Mouse (Mus musculus): ENCODE measurements at regions not wholly inside any gene's neighbourhood (a gene's known extent, or its start where the extent isn't known, plus 50 kb on each side); places are given as distances from the start of the nearest gene placed in this dataset.

DNA sequence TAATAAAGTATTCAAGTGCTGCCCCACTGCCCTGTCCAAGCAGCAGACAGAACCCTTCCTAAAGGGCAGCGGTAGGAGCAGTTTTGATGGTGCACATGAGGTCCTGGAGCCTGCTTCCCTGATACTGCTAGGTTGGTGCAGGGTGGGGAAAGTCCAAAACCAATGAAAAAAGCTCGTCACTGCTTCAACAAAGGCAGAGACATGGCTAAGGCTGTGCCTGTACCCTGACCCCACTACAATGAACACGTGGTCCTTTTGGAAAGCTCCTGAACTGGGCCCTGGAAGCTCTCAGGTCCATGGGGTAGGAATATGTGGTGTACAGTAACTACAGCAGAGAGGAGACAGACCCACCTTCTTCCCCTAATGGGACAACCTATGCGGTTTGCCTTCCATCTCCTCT, 104.1 kb upstream of the Tpm1 start:
- Histone ChIP-seq H3K27me3 (ENCODE audit: control insufficient read depth, insufficient read depth, low read length) (no peaks in the 10 kb centered on the region), H3K27ac (replicated peaks) (no peak overlapping the region), H3K9ac (ENCODE audit: low read length) (no peak overlapping the region), H3K4me2 (replicated peaks; ENCODE audit: low read depth) (no peak overlapping the region), H3K4me3 (ENCODE audit: low read depth, low read length) (no peak overlapping the region), H3K9me3 (ENCODE audit: control insufficient read depth, low read length) (no peaks in the 10 kb centered on the region), H3K4me1 (replicated peaks; ENCODE audit: control insufficient read depth, insufficient read depth) (no peaks in the 10 kb centered on the region), H3K36me3 (ENCODE audit: control insufficient read depth, insufficient read depth, low read length) (no peaks in the 10 kb centered on the region)
- WGBS, result 68% methylated on average over 4 of the region's 4 CpGs
- DNase-seq (ENCODE audit: low spot score), result no peak
- no peak for TF ChIP-seq CTCF (IDR thresholded peaks at IDR 0.05; ENCODE audit: low read depth)
- no peak for TF ChIP-seq EP300 (optimal IDR thresholded peaks at IDR 0.05)
- peak; percentile 36; the same call in 1 of the 2 replicates for ATAC-seq (ENCODE audit: low FRiP score, low TSS enrichment)

DNA sequence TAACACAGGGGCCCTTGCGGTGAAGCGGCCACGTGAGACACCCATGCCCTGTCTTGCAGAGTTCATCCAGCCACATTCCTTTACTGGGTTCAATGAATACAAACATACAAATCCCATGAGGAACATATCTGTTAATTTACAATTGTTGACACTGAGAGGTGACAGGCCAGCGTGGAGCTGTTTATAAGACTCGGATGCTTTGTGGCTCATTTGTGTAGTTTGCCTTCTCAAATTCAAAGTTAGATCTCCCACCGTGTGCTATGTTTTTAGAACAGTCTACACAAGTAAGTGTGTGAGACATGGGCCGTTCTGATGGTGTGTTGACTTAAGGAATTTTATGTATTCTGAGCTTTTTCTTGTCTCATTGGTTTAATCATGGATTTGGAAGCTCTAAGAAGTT, 98.5 kb upstream of the Tpm1 start:
- Histone ChIP-seq H3K27ac (replicated peaks) (no peak overlapping the region), H3K4me3 (ENCODE audit: low read depth, low read length) (no peak overlapping the region), H3K36me3 (ENCODE audit: control insufficient read depth, insufficient read depth, low read length) (no peaks in the 10 kb centered on the region), H3K4me1 (replicated peaks; ENCODE audit: control insufficient read depth, insufficient read depth) (no peaks in the 10 kb centered on the region), H3K9me3 (ENCODE audit: control insufficient read depth, low read length) (no peaks in the 10 kb centered on the region), H3K4me2 (replicated peaks; ENCODE audit: low read depth) (no peak overlapping the region), H3K9ac (ENCODE audit: low read length) (no peak overlapping the region), H3K27me3 (ENCODE audit: control insufficient read depth, insufficient read depth, low read length) (no peaks in the 10 kb centered on the region)
- WGBS, result 30% methylated on average over 7 of the region's 7 CpGs
- no peak for ATAC-seq (ENCODE audit: low FRiP score, low TSS enrichment)
- no peak for TF ChIP-seq EP300 (optimal IDR thresholded peaks at IDR 0.05)
- TF ChIP-seq CTCF (IDR thresholded peaks at IDR 0.05; ENCODE audit: low read depth), result no peak
- DNase-seq (ENCODE audit: low spot score), result no peak

DNA sequence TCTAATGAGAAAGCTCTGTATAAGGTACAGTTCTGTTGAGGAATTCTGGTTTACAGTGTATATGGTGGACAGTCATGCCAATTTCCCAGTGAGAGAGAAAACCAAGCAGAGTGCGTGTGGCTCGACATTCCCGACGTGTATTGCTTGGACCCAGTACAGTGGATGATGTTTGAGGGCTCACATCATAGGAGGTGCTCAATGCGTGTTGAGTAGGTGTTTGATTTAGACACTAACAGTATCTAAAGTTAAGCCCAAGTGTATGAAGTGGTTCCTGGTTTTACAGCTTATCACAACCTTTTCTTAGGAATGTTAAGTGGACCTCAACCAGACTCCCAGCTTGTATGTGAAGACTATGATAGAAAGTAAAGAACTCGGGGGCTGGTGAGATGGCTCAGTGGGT, 96.2 kb upstream of the Tpm1 start:
- Histone ChIP-seq H3K36me3 (ENCODE audit: control insufficient read depth, insufficient read depth, low read length) (no peaks in the 10 kb centered on the region), H3K27me3 (ENCODE audit: control insufficient read depth, insufficient read depth, low read length) (no peaks in the 10 kb centered on the region), H3K4me1 (replicated peaks; ENCODE audit: control insufficient read depth, insufficient read depth) (no peaks in the 10 kb centered on the region), H3K4me3 (ENCODE audit: low read depth, low read length) (no peak overlapping the region), H3K9me3 (ENCODE audit: control insufficient read depth, low read length) (no peaks in the 10 kb centered on the region), H3K4me2 (replicated peaks; ENCODE audit: low read depth) (no peak overlapping the region), H3K27ac (replicated peaks) (no peak overlapping the region), H3K9ac (ENCODE audit: low read length) (no peak overlapping the region)
- no peak for DNase-seq (ENCODE audit: low spot score)
- WGBS, result 86% methylated on average over 6 of the region's 6 CpGs
- TF ChIP-seq EP300 (optimal IDR thresholded peaks at IDR 0.05), result no peak
- ATAC-seq (ENCODE audit: low FRiP score, low TSS enrichment), result no peak

DNA sequence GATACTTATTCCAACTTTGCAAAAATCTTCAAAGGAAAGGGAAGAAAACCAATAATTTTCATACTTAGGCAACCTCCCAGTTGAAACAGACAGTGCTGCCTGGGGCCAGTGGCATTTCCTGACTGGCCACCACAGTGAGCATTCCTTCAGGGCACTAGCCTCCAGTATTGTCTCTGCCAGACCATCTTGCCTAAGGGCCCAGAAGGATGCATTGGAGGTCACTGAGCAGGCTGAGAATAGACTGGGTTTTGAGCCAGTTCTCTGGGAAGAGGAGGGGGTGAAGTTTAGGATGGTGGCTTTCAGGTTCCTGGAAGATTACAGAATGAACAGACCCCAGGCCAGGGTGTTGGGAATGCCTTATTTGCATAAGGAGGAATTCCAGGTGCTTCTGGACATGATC, 95.3 kb upstream of the Tpm1 start:
- TF ChIP-seq EP300 (optimal IDR thresholded peaks at IDR 0.05) (no peak), CTCF (IDR thresholded peaks at IDR 0.05; ENCODE audit: low read depth) (no peak)
- H3K4me1 ChIP-seq (replicated peaks; ENCODE audit: control insufficient read depth, insufficient read depth), result no peaks in the 10 kb centered on the region
- H3K9ac ChIP-seq (ENCODE audit: low read length), result no peak overlapping the region
- DNase-seq (ENCODE audit: low spot score), result no peak
- no peaks in the 10 kb centered on the region for H3K9me3 ChIP-seq (ENCODE audit: control insufficient read depth, low read length)
- H3K36me3 ChIP-seq (ENCODE audit: control insufficient read depth, insufficient read depth, low read length), result no peaks in the 10 kb centered on the region
- no peak overlapping the region for H3K27ac ChIP-seq (replicated peaks)
- no peak overlapping the region for H3K4me3 ChIP-seq (ENCODE audit: low read depth, low read length)
- no peaks in the 10 kb centered on the region for H3K27me3 ChIP-seq (ENCODE audit: control insufficient read depth, insufficient read depth, low read length)
- ATAC-seq (ENCODE audit: low FRiP score, low TSS enrichment), result no peak
- H3K4me2 ChIP-seq (replicated peaks; ENCODE audit: low read depth), result no peak overlapping the region

DNA sequence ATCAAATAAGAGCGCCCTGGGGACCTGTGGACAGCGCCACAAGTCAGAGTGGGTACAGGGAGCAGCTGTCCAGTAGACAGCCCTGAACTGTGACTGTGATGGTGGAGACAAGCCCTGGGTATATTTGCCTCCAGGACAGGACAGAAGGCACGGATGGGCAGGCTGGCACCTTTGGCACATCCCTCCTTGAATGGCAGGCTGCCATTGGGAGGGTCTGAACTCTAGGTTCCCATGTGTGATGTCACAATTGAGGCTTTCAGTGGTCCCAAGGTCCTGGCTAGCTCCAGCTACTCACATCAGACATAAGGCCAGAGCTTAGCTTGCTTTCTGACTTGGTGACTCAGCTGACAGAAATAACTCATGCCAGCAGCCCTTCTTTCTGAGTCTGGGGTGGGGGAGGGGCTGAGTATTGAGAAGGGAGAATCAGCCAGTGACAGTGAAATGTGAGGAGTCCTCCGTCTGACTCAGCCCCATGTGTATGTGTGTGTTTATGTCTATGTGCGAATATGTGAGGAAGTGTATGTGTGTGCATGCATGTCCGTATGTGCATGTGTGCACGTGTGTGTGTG, 91.2 kb upstream of the Tpm1 start:
- no peak overlapping the region for H3K4me3 ChIP-seq (ENCODE audit: low read depth, low read length)
- no peaks in the 10 kb centered on the region for H3K27me3 ChIP-seq (ENCODE audit: control insufficient read depth, insufficient read depth, low read length)
- H3K9me3 ChIP-seq (ENCODE audit: control insufficient read depth, low read length), result no peaks in the 10 kb centered on the region
- DNase-seq (ENCODE audit: low spot score) (no peak), ATAC-seq (ENCODE audit: low FRiP score, low TSS enrichment) (no peak)
- TF ChIP-seq CTCF (IDR thresholded peaks at IDR 0.05; ENCODE audit: low read depth) (no peak), EP300 (optimal IDR thresholded peaks at IDR 0.05) (no peak)
- H3K4me2 ChIP-seq (replicated peaks; ENCODE audit: low read depth), result no peak overlapping the region
- H3K36me3 ChIP-seq (ENCODE audit: control insufficient read depth, insufficient read depth, low read length), result no peaks in the 10 kb centered on the region
- no peaks in the 10 kb centered on the region; the same call in 1 of the 2 replicates for H3K4me1 ChIP-seq (replicated peaks; ENCODE audit: control insufficient read depth, insufficient read depth)
- H3K27ac ChIP-seq (replicated peaks), result no peak overlapping the region
- WGBS, result 54% methylated on average over 7 of the region's 7 CpGs
- H3K9ac ChIP-seq (ENCODE audit: low read length), result no peak overlapping the region

DNA sequence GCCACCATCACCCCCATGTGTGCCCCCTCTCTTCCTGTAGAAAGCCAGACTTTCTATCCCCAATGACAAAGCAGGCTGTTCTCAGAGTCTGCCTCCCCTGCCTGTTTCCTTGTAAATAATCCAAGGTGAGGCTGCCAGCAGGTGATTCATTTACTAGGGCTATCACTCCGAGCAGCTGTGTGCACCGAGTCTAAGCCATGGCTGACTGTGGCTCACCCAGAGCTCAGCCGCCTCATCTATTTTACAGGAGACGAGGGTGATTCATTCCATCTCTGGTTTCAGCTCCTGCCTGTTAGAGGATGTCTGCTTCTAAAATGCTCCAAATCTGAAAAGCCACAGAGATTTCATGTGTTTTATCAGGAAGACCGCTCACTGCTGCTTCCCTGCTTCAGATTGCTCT, 88.5 kb upstream of the Tpm1 start:
- peak; percentile 73 for DNase-seq (ENCODE audit: low spot score)
- Histone ChIP-seq H3K9ac (ENCODE audit: low read length) (no peak overlapping the region), H3K36me3 (ENCODE audit: control insufficient read depth, insufficient read depth, low read length) (no peaks in the 10 kb centered on the region), H3K27ac (replicated peaks) (peak overlapping the region; percentile 37), H3K27me3 (ENCODE audit: control insufficient read depth, insufficient read depth, low read length) (no peaks in the 10 kb centered on the region), H3K4me2 (replicated peaks; ENCODE audit: low read depth) (no peak overlapping the region), H3K4me1 (replicated peaks; ENCODE audit: control insufficient read depth, insufficient read depth) (no peaks in the 10 kb centered on the region; the same call in 1 of the 2 replicates), H3K4me3 (ENCODE audit: low read depth, low read length) (no peak overlapping the region), H3K9me3 (ENCODE audit: control insufficient read depth, low read length) (no peaks in the 10 kb centered on the region)
- WGBS, result 27% methylated on average over 5 of the region's 5 CpGs
- ATAC-seq (ENCODE audit: low FRiP score, low TSS enrichment), result peak; percentile 89
- TF ChIP-seq EP300 (optimal IDR thresholded peaks at IDR 0.05), result no peak
- 0 out of 2 replicates have a peak, but pooled peaks have one; percentile 15 for TF ChIP-seq CTCF (IDR thresholded peaks at IDR 0.05; ENCODE audit: low read depth)

All from stomach, postnatal 0 days (tissue).